Mouse (Mus musculus) small intestine, adult 10 weeks (tissue): Measurements from ENCODE around the gene Ubiad1. TPM values are rescaled to one million over a fixed set of nuclear protein-coding genes. Genes with fewer than 3 reads are reported as not detected.

Source experiments
- polyA plus RNA-seq: library from polyadenylated mRNA; stranded (reverse); fragments of 350-450 nt; fragmentation: Illumina TruSeq; extraction: RNeasy Lipid Tissue Mini Kit (QIAGEN cat#74804); gene quantifications from one replicate; pipeline ENCODE4 v1.2.3, GENCODE M21; 2014; ENCODE audit warnings: low replicate concordance

The Ubiad1 gene
- 2.0 TPM for polyA plus RNA-seq

DNA sequence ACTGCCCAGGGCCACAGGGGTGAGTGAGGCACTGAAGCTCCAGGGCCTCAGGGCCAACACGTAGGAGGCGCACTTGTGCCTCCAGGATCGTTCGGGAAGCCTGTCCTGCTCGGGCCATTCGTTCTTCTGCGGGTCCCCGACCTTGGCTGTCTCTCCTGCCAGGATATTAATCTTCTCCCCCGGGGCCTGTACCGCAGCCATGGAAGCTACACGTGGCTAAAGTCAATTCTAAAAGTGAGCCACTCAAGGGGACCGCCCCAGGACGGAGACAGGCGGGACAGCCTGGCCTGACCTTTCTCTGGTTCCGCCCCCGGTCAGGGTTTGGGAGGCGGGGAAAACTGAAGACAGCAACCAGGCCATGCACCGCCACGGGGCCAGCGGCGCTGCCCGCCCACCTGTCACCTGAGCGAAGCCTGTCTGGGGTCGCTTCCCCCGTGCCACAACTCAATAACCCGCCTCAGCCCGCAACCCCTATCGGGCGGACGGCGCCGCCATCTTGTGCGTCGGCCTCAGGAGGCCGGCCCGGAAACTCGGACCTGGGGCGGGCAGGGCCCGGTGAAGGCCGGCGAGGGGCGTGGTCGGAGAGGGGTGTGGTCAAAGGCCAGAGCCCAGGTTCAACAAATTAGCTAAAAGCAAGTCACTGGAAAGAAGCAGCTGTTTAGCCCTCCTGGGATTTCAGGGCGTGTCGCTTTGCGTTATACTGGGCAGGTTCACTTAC, at the start of gene Ubiad1:
Gene Ubiad1, minus strand, starts transcription at position 522 of the 718 bp plus-strand sequence.

DNA sequence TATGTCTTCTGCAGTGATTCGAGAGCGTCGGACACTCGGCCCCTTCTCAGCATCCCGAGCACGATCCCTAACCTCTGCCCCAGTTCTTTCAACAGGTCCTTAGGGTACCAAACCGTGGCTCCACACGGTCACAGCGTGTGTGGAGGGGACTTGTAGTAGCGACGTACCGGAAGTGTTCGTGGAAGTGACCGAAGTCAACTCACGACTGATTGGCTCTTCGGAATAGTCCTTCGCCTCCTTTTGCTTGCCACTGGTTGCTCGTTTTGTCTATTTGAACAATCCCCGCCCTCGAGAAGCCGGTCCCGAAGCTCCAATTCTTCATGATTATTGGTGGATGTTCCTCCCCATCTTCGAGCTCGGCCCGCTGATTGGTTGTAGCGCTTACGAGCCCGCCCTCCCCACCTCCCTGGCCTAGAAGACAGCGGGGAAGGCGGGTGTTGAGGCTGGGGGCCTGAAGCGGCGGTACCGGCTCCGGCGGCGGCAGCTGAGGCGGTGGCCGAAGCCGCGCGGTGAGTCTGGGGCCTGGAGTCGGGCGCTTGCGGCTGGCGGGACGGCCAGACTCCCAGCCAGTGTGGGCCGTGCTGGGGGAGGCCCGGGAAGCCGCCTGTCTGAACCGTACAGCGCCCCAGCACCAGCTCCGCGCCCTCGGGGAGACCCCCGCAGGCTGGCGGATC, 3.7 kb upstream of the Ubiad1 start, which contains the start of gene Mtor:
Gene Mtor, plus strand, starts transcription at position 433 of the 674 bp plus-strand sequence.

Other genes starting within 250 kb of the Ubiad1 start
- gene Disp3, start 156.8 kb downstream of the Ubiad1 start, polyA plus RNA-seq = not detected
- 3.1 TPM for gene Mtor, start 3.8 kb upstream of the Ubiad1 start, polyA plus RNA-seq
- gene Angptl7, start 55.7 kb upstream of the Ubiad1 start, polyA plus RNA-seq = not detected
- 2.7 TPM for gene Exosc10, start 113.7 kb upstream of the Ubiad1 start, polyA plus RNA-seq
- gene Srm, start 146.7 kb upstream of the Ubiad1 start, polyA plus RNA-seq = not detected
- gene Masp2, start 157.8 kb upstream of the Ubiad1 start, polyA plus RNA-seq = not detected
- gene Tardbp, start 182.2 kb upstream of the Ubiad1 start, polyA plus RNA-seq = 835 TPM
- not detected for gene Gm572, start 198.5 kb upstream of the Ubiad1 start, polyA plus RNA-seq